Mouse (Mus musculus) cerebellum, adult 8-10 months (tissue): ENCODE results near the gene Rpap1.
A peak's percentile ranks its signal among the peaks of the same experiment; 100 is the strongest.

Source experiments
- DNase-seq: peaks from one replicate; pipeline ENCODE4 v3.0.0; 2022

Rpap1 gene

GRCm38 (mm10) chr2:119798246-119798927, 11.1 kb upstream of the Rpap1 start:
- DNase-seq, result peak; percentile 64

GRCm38 (mm10) chr2:119797279-119797783, 10.0 kb upstream of the Rpap1 start, which contains the start of gene Tyro3:
Gene Tyro3, plus strand, starts transcription at chr2:119797733.
- no peak for DNase-seq

- no peak for DNase-seq
Observed at GRCm38 (mm10) chr2:119789996-119790395, 2.7 kb upstream of the Rpap1 start.

GRCm38 (mm10) chr2:119767246-119767645, 20.1 kb downstream of the Rpap1 start:
- DNase-seq, result no peak

GRCm38 (mm10) chr2:119763924-119764323, 23.4 kb downstream of the Rpap1 start:
- DNase-seq, result no peak

- no peak for DNase-seq
Observed at GRCm38 (mm10) chr2:119762276-119762675, 25.1 kb downstream of the Rpap1 start.

GRCm38 (mm10) chr2:119760251-119760650, 27.1 kb downstream of the Rpap1 start, which contains the start of gene Ltk:
Gene Ltk, minus strand, starts transcription at chr2:119760431.
- DNase-seq, result no peak

- DNase-seq, result no peak
Observed at GRCm38 (mm10) chr2:119758844-119759835, 28.2 kb downstream of the Rpap1 start.

GRCm38 (mm10) chr2:119758101-119758843, 29.1 kb downstream of the Rpap1 start:
- peak; percentile 42 for DNase-seq

GRCm38 (mm10) chr2:119757601-119758100, 29.7 kb downstream of the Rpap1 start:
- DNase-seq, result peak; percentile 35

- DNase-seq, result no peak
Observed at GRCm38 (mm10) chr2:119749260-119749659, 38.1 kb downstream of the Rpap1 start.

GRCm38 (mm10) chr2:119747554-119747953, 39.8 kb downstream of the Rpap1 start:
- no peak for DNase-seq

- no peak for DNase-seq
Observed at GRCm38 (mm10) chr2:119745281-119745680, 42.1 kb downstream of the Rpap1 start.

GRCm38 (mm10) chr2:119744163-119745111, 42.9 kb downstream of the Rpap1 start:
- no peak for DNase-seq

GRCm38 (mm10) chr2:119743808-119744162, 43.6 kb downstream of the Rpap1 start:
- DNase-seq, result no peak

- no peak for DNase-seq
Observed at GRCm38 (mm10) chr2:119743176-119743807, 44.0 kb downstream of the Rpap1 start.

- no peak for DNase-seq
Observed at GRCm38 (mm10) chr2:119742461-119743175, 44.7 kb downstream of the Rpap1 start.

GRCm38 (mm10) chr2:119741581-119742411, 45.5 kb downstream of the Rpap1 start, which contains the start of gene Itpka:
Gene Itpka, plus strand, starts transcription at chr2:119742337.
- DNase-seq, result no peak

- no peak for DNase-seq
Observed at GRCm38 (mm10) chr2:119740567-119740966, 46.8 kb downstream of the Rpap1 start.
